Mouse (Mus musculus): Measurements from ENCODE around the gene Gstt3.

Gene Gstt3

DNA sequence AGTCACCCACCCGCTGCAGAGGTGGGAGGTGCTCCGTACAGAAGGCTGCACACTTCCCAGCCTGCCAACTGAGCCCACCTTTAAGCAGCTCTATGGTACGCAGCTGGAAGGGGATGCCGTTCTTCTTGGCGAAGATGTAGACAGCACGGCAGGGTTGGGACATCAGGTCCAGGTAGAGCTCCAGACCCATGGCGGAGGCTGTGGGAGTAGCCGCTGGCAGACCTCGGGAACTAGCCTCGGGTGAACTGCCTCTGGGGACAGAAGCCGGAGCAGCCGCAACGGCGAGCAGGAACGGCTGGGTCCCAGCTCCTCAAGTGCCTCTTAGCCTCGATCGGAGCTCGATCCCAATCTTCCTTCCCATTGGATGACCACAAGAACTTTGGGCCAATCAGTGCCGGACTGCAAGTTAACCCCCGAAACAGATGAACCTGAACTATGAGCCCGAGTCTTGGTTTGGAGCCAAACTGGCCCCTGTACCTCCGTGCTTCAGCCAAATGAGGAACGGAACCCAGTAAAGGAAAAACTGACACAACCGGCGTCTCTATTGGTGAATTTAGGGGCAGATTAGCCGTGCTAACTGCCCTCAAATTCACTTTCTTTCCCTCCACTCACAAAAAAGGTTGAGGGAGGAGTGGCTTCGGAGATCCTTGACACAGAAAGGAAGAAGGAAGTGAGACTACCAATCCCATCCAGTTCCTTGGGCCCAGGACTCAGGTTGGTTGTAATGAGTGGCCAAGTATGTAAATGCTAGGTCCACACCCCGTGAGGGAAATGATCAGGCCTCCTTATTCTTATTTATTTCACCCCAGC is at the start of gene Gstt3, which contains the start of gene Gm20441:
Gstt3 (minus strand) TSS at position 646 of the 810 bp plus-strand sequence.
Gm20441 (minus strand) TSS at position 186 of the 810 bp plus-strand sequence.
- peak; percentile 39 to 44 for DNase-seq

DNA sequence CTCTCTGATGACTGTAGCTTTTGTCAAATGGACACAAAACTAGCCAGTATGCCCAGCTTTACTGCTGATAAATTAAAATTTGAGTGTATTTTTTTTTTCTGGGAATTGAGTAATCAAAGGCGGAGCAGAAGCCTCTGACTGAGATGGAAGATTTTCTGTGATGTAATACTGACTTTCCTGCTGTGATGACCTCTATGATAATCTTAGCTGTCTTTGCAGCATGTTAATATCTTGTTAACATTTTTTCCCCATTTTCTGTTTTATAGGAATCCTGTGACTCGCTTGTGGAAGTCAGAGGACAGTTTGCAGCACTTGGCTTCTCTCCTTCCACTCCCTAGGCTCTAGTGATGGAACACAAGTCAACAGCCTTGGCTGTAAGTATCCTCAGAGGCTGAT is 49.1 kb upstream of the Gstt3 start:
- DNase-seq = no peak

DNA sequence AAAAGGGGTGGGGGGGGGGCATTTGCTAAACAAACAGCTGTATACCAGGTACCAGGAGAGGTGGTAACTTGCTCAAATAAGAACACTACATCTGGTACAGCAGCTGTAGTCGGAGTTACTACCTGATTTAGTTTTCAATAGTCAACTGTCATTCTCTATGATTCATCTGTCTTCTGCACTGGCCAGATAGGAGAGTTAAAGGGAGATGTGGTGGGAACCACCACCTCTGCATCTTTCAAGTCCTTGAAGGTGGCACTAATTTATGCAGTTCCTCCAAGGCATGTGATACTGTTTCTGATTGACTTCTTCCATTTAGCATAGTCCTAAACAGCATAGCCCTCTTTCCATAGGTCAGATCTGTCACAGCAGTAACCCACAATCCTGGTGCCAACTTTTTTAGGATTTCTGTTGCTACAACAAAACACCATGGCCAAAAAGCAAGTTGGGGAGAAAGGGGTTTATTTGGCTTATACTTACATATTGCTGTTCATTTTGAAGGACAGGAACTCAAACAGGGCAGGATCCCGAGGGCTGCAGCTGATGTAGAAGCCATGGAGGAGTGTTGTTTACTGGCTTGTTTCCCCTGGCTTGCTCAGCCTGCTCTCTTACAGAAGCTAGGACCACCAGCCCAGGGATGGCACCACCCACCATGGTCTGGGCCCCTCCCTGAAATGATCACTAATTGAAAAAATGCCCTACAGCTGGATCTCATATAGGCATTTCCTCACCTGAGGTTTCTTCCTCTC is 48.5 kb upstream of the Gstt3 start:
- DNase-seq = no peak

DNA sequence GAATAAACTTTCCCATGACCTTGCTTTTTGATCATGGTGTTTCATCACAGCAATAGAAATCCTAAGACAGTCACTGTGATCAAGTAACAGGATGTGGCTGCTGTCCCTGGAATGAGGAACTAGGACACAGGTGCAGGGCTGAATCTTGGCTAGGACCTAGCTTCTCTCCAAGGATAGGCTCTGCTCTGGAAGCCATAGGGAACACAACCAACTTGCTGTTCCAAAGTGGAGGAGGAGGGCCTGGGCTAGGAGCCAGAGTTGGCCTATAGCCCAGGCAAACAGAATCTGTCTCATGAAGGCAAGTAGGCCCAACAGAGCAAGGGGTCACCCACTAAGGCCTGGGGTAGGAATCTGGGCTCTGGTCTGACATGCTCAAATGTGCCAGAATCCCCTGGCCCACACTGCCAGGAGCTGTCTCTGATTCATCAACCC is 47.3 kb upstream of the Gstt3 start:
- DNase-seq = no peak

DNA sequence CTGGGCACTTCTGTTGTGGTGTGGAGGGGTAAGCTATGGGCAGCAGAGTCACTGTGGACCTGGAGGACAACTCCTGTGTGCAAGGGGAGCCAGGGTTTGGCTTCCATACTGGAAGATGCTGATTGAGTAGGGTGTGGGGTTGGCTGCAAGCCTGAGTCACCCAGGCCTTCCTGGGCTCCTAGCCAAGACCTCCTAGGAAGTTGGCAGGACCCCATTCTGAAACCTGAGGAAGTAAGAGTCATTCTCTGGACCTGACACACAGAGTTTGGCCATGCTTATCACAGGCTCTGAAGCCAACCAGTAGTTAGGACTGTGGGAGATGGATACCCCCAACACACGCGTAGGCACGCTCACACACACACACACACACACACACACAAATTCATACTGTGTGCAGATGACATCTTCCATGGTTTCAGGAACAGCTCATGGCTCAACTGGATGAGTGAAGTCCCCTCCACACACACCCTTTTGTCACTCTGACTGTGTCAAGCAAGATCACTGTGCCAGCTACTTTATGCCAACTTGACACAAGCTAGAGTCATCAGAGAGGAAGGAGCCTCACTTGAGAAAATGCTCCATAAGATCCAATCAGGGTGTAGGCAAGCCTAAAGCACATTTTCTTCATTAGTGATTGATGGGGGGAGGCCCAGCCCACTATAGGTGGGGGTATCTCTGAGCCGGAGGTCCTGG is 46.6 kb upstream of the Gstt3 start:
- no peak for DNase-seq

DNA sequence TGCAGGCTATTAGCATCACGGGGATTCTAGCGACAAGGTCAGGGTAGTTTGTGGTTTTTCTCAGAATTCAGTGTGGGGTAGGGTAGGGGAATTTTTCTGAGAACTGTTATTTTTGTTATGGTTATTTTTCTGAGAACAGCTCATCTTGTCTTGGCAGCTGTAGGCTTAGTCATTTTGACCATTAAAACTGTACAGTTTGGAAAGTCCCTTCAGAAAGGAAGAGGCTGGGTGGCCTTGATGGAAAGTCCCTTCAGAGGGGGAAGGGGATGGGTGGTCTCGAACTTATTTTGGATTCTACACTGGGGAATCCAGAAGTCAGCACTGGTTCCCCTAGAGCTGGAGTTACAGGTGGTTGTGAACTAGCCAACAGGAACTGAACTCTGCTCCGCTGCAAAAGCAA is 43.3 kb upstream of the Gstt3 start:
- DNase-seq = no peak

DNA sequence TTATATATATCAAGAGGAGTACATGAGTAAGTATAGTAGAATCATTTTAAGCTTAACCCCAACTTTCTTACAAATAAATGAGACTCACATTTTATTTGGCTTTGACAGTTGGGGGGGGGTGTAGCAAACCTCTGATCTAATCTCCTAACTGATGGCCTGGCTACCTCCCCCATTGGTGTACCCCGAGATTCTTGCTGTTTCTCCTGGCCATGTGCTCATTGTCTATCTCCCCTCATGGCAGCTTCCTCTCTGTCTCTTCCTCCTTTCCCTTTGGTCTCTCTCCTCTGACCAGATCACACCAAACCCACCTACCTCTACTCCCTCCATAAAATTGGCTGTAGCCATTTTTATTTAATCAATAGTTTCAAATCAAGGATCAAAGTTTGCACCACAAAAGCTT is 42.6 kb upstream of the Gstt3 start:
- no peak for DNase-seq

DNA sequence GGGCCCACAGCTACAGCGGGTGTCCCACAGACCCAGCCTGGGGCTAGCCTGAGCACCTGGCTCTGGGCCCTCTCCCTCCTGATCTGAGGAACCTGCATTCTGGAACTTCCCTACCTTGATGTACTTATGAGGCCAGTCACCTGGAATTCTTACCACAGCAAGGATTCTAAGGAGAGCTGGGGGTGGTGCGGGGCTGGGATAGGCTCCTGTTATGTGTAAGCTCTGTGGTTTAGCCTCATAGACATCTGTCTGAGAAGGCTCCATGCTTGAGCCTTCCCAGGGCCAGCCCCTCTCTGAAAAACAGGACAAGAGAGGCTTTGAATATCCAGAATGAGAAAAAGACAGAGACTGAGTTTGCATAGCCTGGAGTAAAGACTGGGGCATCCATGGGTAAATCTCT is 41.2 kb upstream of the Gstt3 start, which contains the start of gene Gstt4:
Gstt4 (minus strand) TSS at position 101 of the 400 bp plus-strand sequence.
- no peak for DNase-seq

DNA sequence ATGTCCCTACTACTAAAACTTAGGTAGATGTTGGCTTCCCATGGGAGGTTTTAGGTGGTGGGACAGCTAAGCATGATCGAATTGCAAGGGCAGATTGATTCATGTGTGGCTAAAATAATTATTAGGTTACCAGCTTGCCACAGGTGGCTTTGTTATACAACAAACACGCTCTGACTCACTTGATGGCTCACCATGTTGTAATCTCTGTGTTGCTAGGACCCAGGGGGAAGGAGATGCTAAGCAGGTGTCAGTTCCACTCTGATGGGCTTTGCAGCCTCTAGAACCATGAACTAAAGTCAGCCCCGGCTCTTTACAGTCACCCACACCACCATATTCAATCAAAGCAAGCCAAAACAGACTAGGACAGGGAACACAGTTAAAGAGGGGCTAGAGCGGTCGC is 38.7 kb upstream of the Gstt3 start:
- DNase-seq = no peak

DNA sequence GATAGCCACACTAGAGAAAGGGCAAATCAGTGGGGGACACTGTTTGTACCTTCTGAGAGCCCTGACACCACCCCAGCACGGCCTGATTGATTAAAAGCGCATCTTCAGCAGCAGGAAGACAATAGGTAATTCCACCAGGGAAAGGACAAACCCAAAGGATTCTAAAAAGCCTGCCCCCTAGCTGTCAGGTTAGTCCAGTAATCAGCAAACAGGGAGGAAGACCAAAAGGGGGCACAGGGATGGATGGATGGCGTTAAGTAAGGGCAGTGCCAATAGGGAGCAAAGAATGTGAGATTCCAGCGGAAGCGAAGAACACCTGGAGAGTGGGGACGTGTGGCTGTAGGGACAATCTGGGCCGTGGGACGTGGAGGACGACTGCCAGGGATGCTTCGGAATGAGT is 37.4 kb upstream of the Gstt3 start:
- DNase-seq = no peak

DNA sequence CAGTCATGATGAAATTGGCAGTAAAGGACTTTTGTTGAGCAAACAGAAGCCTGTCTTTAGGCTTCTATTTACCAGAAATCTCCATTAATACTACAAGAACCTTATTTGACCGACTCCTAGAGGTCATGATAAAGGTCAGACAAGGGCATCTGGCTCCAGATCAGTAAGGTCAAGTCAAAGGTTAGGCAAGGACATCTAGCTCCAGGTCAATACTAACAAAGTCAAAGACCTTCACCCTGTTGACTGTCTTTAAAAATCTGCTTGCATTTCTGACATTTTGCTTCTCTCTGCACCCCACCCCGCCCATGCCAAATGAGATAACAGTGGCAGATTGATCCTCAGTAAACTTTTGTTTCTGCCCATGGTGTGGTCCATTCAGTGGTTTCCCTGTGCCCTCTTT is 23.0 kb upstream of the Gstt3 start:
- DNase-seq = no peak

DNA sequence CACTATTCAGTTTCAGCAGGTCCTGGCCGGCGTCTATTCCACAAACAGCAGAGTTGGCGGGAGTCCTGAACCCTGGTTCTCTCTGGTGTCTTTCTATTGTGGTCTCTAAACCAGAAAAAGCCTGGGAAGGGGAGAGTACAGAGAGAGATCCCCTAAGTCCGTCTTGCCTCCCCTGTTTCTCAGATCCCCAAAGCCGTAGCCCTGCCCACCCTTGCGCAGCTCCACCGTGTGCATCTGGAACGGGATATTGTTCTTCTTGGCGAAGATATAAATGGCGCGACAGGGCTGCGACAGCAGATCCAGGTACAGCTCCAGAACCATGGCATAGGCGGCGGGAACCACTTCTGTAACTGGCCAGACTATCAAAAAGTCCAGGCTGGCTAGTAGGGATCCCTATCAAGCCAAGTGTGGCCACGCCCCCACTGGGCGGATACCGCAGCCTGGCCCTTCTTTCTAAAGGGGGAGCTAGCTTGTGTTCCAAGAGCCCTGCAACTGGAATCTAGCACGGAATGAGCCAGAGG is 17.0 kb upstream of the Gstt3 start, which contains the start of gene Gstt1:
Gstt1 (minus strand) TSS at position 409 of the 521 bp plus-strand sequence.
- DNase-seq = peak; percentile 38 to 48

DNA sequence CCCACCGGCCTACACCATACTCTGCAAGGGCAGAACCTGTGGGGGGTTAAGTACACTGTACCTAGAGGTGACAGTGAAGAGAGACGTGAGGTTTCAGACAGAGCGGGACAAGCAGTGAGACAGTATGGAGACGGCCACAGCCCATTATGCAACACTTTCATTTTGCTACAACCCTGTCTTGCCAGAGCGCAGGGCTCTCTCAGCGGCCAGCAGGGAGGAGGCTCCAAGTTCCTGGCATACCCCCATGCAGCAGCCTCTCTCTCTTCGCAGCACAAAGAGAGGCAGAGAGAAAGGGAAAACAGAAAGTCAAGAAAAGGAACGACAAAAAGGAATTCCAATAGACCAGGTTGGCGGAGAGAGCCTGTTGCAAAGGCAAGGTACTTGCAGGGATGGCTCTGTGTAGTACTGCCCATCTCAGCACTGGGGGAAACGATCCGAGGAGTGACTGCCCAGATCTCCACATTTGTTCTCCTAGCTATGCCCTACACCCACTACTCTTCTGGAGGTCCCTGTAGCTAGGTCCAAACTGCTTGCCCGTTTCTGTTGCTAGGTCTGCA is 16.5 kb upstream of the Gstt3 start:
- peak; percentile 25 to 30 for DNase-seq

DNA sequence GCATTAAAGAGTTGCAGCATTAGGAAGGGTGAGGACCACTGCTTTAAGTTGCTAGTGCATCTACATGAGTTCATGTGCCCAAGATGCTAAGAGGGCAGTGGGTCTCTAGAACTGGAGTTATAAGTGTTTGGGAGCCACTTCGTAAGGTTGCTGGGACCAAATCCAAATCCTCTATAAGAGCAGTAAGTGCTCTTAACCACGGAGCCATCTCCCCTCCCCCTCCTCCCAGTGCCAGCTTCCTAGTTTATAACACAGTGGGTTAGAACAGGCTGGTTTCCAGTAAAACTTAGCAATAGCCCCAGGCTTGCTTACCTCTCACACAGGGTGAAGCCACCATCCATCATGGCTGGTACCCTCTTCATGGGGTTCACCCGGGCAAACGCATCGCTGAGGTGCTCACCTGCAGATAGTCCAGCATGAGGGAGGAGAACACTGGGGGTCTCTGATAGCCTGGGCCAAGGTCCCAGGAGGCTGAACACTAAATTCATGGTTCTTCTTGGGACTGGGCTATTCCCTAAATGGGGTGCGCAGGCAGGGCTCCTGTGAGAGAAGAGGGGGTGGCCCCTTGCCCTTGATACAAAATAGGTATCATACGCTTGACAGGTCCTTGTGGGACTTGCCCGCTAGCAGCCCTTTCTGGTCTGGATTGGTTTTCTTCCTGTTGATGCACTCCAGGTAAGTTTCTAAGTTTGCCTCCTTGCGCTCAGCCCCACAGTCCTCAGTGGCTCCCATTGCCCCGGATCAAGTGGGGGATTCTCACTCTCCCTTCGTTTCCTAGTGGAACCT is 15.7 kb upstream of the Gstt3 start:
- DNase-seq = no peak

DNA sequence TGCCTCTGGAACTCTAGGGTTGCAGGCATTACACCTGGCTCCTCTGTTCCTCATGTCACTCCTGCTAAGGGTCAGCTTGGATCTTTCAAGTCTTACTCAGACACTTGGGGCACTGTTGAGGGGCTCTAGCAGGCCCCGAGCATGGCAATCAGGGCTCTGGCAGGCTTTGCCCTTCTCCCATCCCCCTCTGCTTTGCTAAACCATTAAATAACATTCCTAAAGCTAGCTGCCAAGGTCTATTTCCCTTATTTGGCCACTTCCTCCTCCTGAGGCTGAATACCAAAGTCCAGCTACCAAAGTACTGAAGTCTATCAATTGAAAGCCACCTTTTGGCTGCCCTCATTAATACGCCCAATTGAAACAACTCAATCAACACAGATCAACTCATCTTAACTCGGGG is 13.7 kb upstream of the Gstt3 start:
- no peak for DNase-seq

DNA sequence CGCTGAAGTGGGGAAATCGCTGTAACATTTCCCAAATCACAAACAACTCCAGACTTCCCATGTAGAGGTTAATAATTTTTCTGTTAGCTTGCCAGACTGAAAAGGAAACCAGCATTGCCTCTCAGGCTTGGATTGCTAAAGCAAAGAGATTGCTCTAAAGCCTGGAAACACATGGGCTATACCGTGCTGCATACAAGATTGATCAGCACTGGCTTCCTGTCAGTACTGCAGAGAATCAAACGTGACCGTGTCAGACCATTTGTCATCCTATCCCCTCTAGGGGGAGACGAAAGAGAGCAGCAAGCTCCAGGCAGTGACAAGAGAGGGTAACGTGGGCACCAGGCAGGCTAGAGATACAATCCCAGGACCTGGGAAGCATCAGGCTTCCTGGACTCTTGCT is 9.6 kb upstream of the Gstt3 start:
- DNase-seq = no peak

DNA sequence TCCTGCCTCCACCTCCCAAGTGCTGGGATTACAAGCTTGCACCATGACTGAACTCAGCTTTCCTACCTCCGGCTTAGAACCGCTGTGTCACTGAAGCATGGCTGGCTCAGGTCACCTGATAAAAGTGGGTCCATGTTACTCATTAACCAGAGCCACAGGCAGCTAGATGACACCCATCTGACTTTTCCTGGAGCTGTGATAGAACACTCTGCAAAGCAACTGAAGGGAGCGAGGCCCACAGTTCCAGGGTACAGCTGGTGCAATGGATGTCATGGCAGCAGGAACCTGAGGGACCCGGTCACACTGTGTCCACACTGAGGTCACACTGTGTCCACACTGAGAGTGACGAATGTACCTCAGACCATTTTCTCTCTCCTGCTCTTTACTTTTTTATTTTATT is 8.6 kb upstream of the Gstt3 start:
- no peak for DNase-seq

DNA sequence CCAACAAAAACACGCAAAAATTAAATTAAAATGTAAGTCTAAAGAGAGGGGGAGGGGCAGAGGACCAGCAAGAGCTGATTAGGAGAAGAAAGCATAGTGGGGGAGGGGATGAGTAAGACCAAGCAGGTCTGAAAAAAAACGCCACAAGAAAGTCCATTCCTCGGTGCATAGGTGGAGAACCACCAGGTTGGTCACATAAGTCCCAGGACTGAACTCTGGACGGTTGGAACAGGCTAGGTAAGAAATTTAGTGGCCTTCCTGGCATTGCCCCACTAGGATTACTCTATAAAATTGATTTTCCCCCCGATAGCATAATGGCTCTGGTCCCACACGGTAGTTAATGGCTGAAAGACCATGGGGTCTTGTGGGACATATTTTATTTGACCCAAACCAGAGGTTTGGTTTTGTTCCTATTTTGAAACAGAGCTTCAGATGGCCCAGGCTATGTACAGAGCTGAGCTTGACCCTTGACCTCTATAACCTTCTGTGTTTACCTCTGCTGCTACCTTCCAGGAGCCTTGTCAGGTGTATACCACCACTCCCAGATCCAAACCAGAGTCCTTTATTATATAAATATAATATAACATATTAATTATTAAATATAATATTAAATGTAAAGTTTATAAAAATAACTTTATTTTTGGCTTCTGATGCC is 8.0 kb upstream of the Gstt3 start:
- DNase-seq = no peak

DNA sequence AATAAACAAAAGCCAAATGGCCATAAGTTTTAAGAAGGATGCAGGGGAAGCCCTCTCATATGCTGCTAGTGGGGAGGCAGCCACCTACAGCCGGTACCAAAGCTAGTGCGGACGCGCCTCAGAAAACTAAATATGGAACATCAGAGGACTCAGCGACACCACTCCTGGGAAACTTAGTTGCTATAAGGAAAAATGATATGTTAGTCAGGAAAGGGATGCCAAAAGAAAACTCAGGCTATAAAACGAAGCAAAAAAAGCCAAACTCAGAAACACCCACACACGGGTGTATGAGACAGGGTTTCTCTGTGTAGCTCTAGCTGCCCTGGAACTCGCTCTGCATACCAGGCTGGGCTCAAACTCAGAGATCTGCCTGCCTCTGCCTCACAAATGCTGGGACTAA is 7.1 kb upstream of the Gstt3 start:
- no peak for DNase-seq

DNA sequence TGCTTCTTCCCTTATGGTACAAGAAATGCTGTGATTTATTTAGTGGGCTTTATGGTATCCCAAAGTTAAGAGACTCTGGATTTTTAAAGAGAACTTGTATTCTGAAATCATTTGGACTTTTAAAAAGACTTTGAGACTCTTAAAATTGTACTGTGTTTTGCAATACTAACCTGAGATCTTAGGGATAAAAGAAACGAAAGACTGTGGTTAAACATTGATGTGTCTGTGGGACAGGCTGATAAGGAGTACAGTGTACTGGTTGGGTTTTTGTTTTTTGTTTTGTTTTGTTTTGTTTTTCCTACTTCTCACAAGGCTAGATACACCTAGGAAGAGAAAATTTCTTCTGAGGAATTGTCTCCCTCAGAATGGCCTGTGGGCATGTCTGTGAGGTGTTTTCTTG is 4.2 kb upstream of the Gstt3 start:
- DNase-seq = no peak
